Mouse (Mus musculus) liver, postnatal 0 days (tissue): ENCODE measurements around the gene Cep170. TPM values are rescaled to one million over a fixed set of nuclear protein-coding genes. Genes with fewer than 3 reads are reported as not detected.
"Not testable (repeated sequence)": the region's sequence is repeated elsewhere in the genome, so short reads cannot be mapped to it uniquely, and the experiment has no call there.

ENCODE experiments used
- ATAC-seq: fragments of 200-750 bp; cut with Nextera tagmentation; 2 replicates; pipeline ENCODE4 v1.8.0; 2017; ENCODE audit warnings: mild to moderate bottlenecking, moderate library complexity
- DNase-seq: peaks from one replicate; pipeline ENCODE4 v3.0.0-alpha.2; 2016
- H3K27ac ChIP-seq: fragments of 300-500 bp; sonication (generic); 2 replicates; pipeline ENCODE4 v1.5.1; 2014; ENCODE audit warnings: antibody characterized with exemption, moderate library complexity, mild to moderate bottlenecking, low read depth
- H3K27me3 ChIP-seq: fragments of 300-500 bp; sonication (generic); 2 replicates; pipeline ENCODE4 v1.6.1; 2014; ENCODE audit warnings: low read length, control low read depth, mixed read lengths; ENCODE audit not compliant: insufficient read depth
- H3K36me3 ChIP-seq: fragments of 300-500 bp; sonication (generic); replicated peaks from 2 replicates; pipeline ENCODE4 v1.6.1; 2014; ENCODE audit warnings: mild to moderate bottlenecking, control low read depth, low read length, moderate library complexity, mixed read lengths; ENCODE audit not compliant: insufficient read depth
- H3K4me1 ChIP-seq: fragments of 300-500 bp; sonication (generic); 2 replicates; pipeline ENCODE4 v1.6.1; 2014; ENCODE audit warnings: antibody characterized with exemption, mild to moderate bottlenecking, control low read depth; ENCODE audit not compliant: insufficient read depth
- H3K4me2 ChIP-seq: fragments of 300-500 bp; sonication (generic); 2 replicates; pipeline ENCODE4 v1.6.1; 2014; ENCODE audit warnings: low read depth, mild to moderate bottlenecking, low read length, moderate library complexity, mixed read lengths
- H3K4me3 ChIP-seq: fragments of 300-500 bp; sonication (generic); 2 replicates; pipeline ENCODE4 v1.5.1; 2014; ENCODE audit warnings: low read depth, low read length
- H3K9ac ChIP-seq: fragments of 300-500 bp; sonication (generic); replicated peaks from 2 replicates; pipeline ENCODE4 v1.6.1; 2014; ENCODE audit warnings: mild to moderate bottlenecking, moderate library complexity
- H3K9me3 ChIP-seq: fragments of 300-500 bp; sonication (generic); 2 replicates; pipeline ENCODE4 v1.6.1; 2016; ENCODE audit warnings: mild to moderate bottlenecking, control low read depth, low read length, mixed read lengths
- CTCF ChIP-seq: sonication (generic); IDR thresholded peaks from 2 replicates; pipeline ENCODE4 v1.5.1; 2016; ENCODE audit warnings: antibody characterized with exemption, low read depth
- EP300 ChIP-seq: IDR thresholded peaks from 2 replicates; pipeline ENCODE4 v1.6.1; 2016; ENCODE audit warnings: antibody characterized with exemption, low read depth, mild to moderate bottlenecking
- WGBS: fragments of 180-500 bp; shearing (Covaris S2); extraction: QIAGEN DNeasy Blood & Tissue Kit; methylation state at CpG from one replicate; pipeline ENCODE4 v1.1.7; 2014; ENCODE audit not compliant: insufficient replicate concordance; 5-methylcytosine and 5-hydroxymethylcytosine counted together
- polyA plus RNA-seq: library from polyadenylated mRNA; unstranded; fragments of >200 nt; fragmentation: Nextera tagmentation; extraction: Ambion mirVana; gene quantifications from 2 replicates; pipeline ENCODE4 v1.2.1, GENCODE M21; 2015

The Cep170 gene
- polyA plus RNA-seq, 1 experiment from 2014 or later, result 4.4 TPM

DNA sequence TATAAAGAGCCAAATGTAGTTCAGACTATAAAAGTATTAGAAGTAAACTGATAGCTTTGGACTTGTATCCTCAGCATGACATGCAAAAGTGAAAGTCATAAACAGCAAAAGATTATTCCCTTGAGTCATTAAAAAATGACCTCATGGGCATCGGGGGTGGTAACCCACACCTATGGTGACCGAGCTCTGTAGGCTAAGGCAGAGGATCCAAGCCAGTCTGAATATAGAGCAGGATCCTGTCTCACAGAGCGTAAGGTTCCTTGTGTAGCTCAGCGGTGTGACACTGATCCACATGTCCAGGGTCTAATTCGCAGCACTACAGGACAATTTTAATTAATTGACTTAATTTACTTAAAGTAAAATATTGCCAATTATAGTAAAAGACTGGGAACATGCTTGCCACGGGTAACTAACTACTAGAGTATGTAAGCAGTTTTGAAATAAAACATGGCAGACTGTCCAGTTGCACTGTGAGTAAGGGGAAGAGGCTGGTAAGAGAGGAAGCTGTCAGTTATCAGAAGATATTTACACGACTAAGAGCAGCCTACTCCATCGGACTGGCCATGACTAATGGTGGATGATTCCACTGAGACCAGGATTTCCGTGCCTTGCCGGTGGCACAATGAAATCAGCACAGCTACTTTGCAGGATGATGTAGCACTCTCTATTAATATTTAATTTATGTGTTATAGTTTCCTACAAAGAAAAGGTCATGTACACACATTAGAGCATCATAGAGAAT lies 33.4 kb upstream of the Cep170 start:
- Histone ChIP-seq H3K4me2 (no peak overlapping the region), H3K4me3 (no peak overlapping the region), H3K27ac (no peak overlapping the region), H3K4me1 (no peaks in the 10 kb centered on the region), H3K9me3 (peaks cover 1% of the 10 kb centered on the region; the same call in 1 of the 2 replicates), H3K27me3 (no peaks in the 10 kb centered on the region), H3K9ac (no peak overlapping the region), H3K36me3 (peaks cover 18% of the 10 kb centered on the region)
- ATAC-seq (no peak), DNase-seq (no peak)
- TF ChIP-seq CTCF (no peak), EP300 (no peak)
- 77% methylated on average over 10 of the region's 10 CpGs for WGBS

DNA sequence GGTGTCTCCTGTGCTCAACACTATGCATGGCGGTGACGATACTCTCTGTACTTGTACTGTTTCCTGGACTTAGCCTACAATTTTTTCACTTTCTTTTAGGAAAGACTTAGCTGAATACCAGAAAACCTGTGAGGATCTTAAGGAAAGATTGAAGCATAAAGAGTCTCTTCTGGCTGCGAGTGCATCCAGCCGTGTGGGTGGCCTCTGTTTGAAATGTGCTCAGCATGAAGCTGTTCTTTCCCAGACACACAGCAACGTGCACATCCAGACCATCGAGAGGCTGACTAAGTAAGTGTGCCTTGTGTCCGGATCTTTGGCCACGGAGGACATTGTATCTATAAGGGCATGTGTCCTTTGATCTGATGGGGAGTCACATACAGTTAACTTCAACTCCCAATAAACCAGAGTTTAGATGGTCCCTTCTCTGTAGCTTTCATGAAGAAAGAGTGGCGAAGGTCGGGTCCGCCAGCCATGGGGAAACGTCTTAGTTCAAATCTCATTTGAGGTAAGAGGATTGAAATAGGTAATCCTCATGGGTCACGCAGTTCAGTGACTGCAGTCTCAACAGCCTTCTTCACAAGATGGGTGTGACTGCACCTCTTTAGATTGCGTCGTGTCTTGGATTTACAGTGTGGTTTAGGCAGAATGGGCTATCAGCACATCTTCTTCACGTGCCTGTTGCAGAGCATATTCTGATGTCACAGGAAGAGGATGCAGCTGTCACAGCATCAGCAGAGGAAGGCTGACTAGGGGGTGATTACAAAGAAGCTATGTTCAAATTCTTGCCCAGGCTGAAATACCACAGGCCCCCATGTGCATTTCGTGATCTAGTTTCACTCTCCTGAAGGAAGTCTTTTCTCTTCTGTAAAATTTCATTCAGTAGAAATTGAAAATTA lies 31.5 kb upstream of the Cep170 start:
- Histone ChIP-seq H3K4me3 (no peak overlapping the region), H3K4me2 (no peak overlapping the region), H3K27me3 (no peaks in the 10 kb centered on the region), H3K9me3 (no peaks in the 10 kb centered on the region), H3K4me1 (no peaks in the 10 kb centered on the region), H3K27ac (no peak overlapping the region), H3K9ac (no peak overlapping the region), H3K36me3 (peaks cover 27% of the 10 kb centered on the region)
- no peak for DNase-seq
- no peak for ATAC-seq
- no peak for TF ChIP-seq EP300
- no peak for TF ChIP-seq CTCF
- 70% methylated on average over 17 of the region's 17 CpGs for WGBS

- H3K9me3 ChIP-seq, H3K27ac ChIP-seq, H3K36me3 ChIP-seq, H3K27me3 ChIP-seq, DNase-seq, ATAC-seq, H3K9ac ChIP-seq, H3K4me1 ChIP-seq: not testable (repeated sequence)
- 0 out of 2 replicates have a peak overlapping the region, but pooled peaks have one; percentile 10 for H3K4me3 ChIP-seq
- 25% methylated on average over 7 of the region's 7 CpGs for WGBS
- peak overlapping the region; percentile 82; the same call in 1 of the 2 replicates for H3K4me2 ChIP-seq
Measured at GRCm38 (mm10) chr1:176836562-176836961, 22.7 kb upstream of the Cep170 start.

- no peaks in the 10 kb centered on the region for H3K27me3 ChIP-seq
- H3K9ac ChIP-seq, result peak overlapping the region; percentile 68
- ATAC-seq (peak; percentile 69), DNase-seq (peak; percentile 53)
- 0 out of 2 replicates have a peak, but pooled peaks cover 8% of the 10 kb centered on the region for H3K4me1 ChIP-seq
- H3K27ac ChIP-seq, result peak overlapping the region; percentile 62
- 3% methylated on average over 38 of the region's 41 CpGs for WGBS
- peaks cover 4% of the 10 kb centered on the region; the same call in 1 of the 2 replicates for H3K36me3 ChIP-seq
- no peaks in the 10 kb centered on the region for H3K9me3 ChIP-seq
- peak overlapping the region; percentile 56 for H3K4me3 ChIP-seq
- H3K4me2 ChIP-seq, result peak overlapping the region; percentile 82
- TF ChIP-seq CTCF (no peak), EP300 (no peak)
Measured at GRCm38 (mm10) chr1:176835501-176836294, 21.8 kb upstream of the Cep170 start.

- TF ChIP-seq EP300 (no peak), CTCF (no peak)
- Histone ChIP-seq H3K36me3 (0 out of 2 replicates have a peak, but pooled peaks cover 4% of the 10 kb centered on the region), H3K4me1 (0 out of 2 replicates have a peak, but pooled peaks cover 8% of the 10 kb centered on the region), H3K4me3 (peak overlapping the region; percentile 56), H3K27me3 (no peaks in the 10 kb centered on the region), H3K9ac (no peak overlapping the region), H3K4me2 (peak overlapping the region; percentile 82), H3K27ac (0 out of 2 replicates have a peak overlapping the region, but pooled peaks have one; percentile 62), H3K9me3 (no peaks in the 10 kb centered on the region)
- 31% methylated on average over 6 of the region's 6 CpGs for WGBS
- DNase-seq (no peak), ATAC-seq (peak; percentile 20; the same call in 1 of the 2 replicates)
Measured at GRCm38 (mm10) chr1:176834880-176835279, 21.0 kb upstream of the Cep170 start.
